ENCODE assay signal across 34 mouse cellular contexts in the genomic region with DNA sequence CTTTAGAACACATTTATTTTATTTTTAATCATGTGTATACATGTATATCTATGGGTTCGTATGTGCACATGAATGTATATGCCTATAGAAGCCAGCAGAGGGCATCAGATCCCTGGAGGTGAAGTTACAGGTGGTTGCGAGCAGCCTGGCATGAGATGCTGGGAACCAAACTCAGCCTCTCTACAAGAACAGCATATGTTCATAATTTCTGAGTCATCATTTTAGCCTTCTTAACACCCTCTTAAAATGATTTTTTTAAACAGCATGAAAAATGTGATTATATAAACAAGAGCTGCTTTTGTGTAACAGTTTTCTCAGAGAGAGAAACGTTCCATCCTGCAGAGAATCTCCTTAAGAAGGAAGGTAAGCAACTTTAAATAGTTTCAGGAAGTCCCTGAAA. TPM values are rescaled to one million over a fixed set of nuclear protein-coding genes. Genes with fewer than 3 reads are reported as not detected.
DNase-seq lines count a peak whose midpoint lies in the region; ATAC-seq and TF ChIP-seq lines count a peak whose summit lies in the region.
"Had no signal": no experiment of that assay in that cellular context is flagged by ENCODE, and none has a peak within 500 bp of the region (broad histone marks: within the 10 kb centered on the region; RNA-seq: fewer than 3 reads in every experiment).

No protein-coding gene starts in this region.

- TF ChIP-seq CTCF in hindbrain, postnatal 0 days (IDR thresholded peaks at IDR 0.05; ENCODE audit: low read depth), result peak; percentile 14
- peak; percentile 31 for TF ChIP-seq CTCF in Patski (IDR thresholded peaks at IDR 0.05)

- DNase-seq in hindbrain, postnatal 0 days (ENCODE audit: low spot score), result no peak
- peak; percentile 5 to 18 for DNase-seq in right cerebral cortex, postnatal 10 days (ENCODE audit: low spot score in 2 of 2)
- DNase-seq in right cerebral cortex, postnatal 25 days, result no peak
- DNase-seq in Patski (ENCODE audit: low read depth, low spot score), result no peak
- no peak for DNase-seq in thymus, postnatal 4 days
- DNase-seq in lung, postnatal 14 days, result no peak
- no peak for DNase-seq in Muller cell, postnatal 12 days (ENCODE audit: inconsistent ontology term)
- DNase-seq: adrenal gland, postnatal 10 days; cerebellum, adult 11 months; cerebellum, adult 9-11 months; forebrain, postnatal 0 days; heart, postnatal 36 days; kidney, adult 9 months; kidney, postnatal 25 days; layer of hippocampus, postnatal 36 days; left cerebral cortex, postnatal 4 days; liver, embryonic 13.5 days; lung, adult 2 months; lung, postnatal 10 days; right cerebral cortex, postnatal 4 days had no signal

- H3K27ac ChIP-seq in hindbrain, postnatal 0 days, result no peak overlapping the region
- H3K27ac ChIP-seq in hindbrain, embryonic 13.5 days, result no peak overlapping the region
- H3K27ac ChIP-seq: embryonic facial prominence, embryonic 13.5 days; forebrain, embryonic 12.5 days; hindbrain, embryonic 12.5 days; liver, embryonic 13.5 days; midbrain, embryonic 15.5 days had no signal

- no peaks in the 10 kb centered on the region for H3K36me3 ChIP-seq in hindbrain, postnatal 0 days (ENCODE audit: insufficient read depth, low read length)
- no peaks in the 10 kb centered on the region for H3K36me3 ChIP-seq in hindbrain, embryonic 13.5 days
- H3K36me3 ChIP-seq: embryonic facial prominence, embryonic 13.5 days; forebrain, embryonic 12.5 days; hindbrain, embryonic 12.5 days; liver, embryonic 13.5 days; midbrain, embryonic 15.5 days had no signal

- in situ Hi-C loops in Patski (cut with MboI; ENCODE audit: low pct_unique_long_range_greater_than_20kb), result loop anchor here (10.0 kb wide), 1 partner anchor 94 kb away; no protein-coding TSS in a partner anchor

- H3K9me3 ChIP-seq in hindbrain, postnatal 0 days (ENCODE audit: low read length), result no peaks in the 10 kb centered on the region
- 0 out of 2 replicates have a peak, but pooled peaks cover 6% of the 10 kb centered on the region for H3K9me3 ChIP-seq in hindbrain, embryonic 13.5 days
- H3K9me3 ChIP-seq: embryonic facial prominence, embryonic 13.5 days; forebrain, embryonic 12.5 days; hindbrain, embryonic 12.5 days; liver, embryonic 13.5 days; midbrain, embryonic 15.5 days had no signal

- H3K9ac ChIP-seq in hindbrain, postnatal 0 days (replicated peaks; ENCODE audit: low read length), result no peak overlapping the region
- no peak overlapping the region for H3K9ac ChIP-seq in hindbrain, embryonic 13.5 days
- H3K9ac ChIP-seq: embryonic facial prominence, embryonic 13.5 days; forebrain, embryonic 12.5 days; forebrain, postnatal 0 days; hindbrain, embryonic 12.5 days; liver, embryonic 13.5 days; midbrain, embryonic 15.5 days had no signal

- CTCF ChIA-PET in Patski (lab: Charles Lee), result interaction anchor here (0.9 kb wide), 1 partner anchor 52 kb away, joined by 3 read pairs; no protein-coding TSS in a partner anchor

- no peak for ATAC-seq in hindbrain, postnatal 0 days
- no peak for ATAC-seq in hindbrain, embryonic 13.5 days (ENCODE audit: low FRiP score)
- no peak for ATAC-seq in Patski
- ATAC-seq: CD4-positive, CD25-positive, alpha-beta regulatory T cell, adult 4 months; forebrain, postnatal 0 days; intestine, postnatal 0 days; midbrain, embryonic 15.5 days had no signal

- no peak overlapping the region for H3K4me3 ChIP-seq in hindbrain, postnatal 0 days (ENCODE audit: low read length)
- H3K4me3 ChIP-seq in hindbrain, embryonic 13.5 days, result no peak overlapping the region
- H3K4me3 ChIP-seq: embryonic facial prominence, embryonic 13.5 days; erythroblast, embryonic 14.5 days; forebrain, embryonic 12.5 days; hindbrain, embryonic 12.5 days; liver, embryonic 13.5 days; midbrain, embryonic 15.5 days had no signal

- no peaks in the 10 kb centered on the region for H3K4me1 ChIP-seq in hindbrain, postnatal 0 days (ENCODE audit: insufficient read depth, low read length)
- no peaks in the 10 kb centered on the region for H3K4me1 ChIP-seq in hindbrain, embryonic 13.5 days (replicated peaks)
- H3K4me1 ChIP-seq: embryonic facial prominence, embryonic 13.5 days; hindbrain, embryonic 12.5 days; liver, embryonic 13.5 days; midbrain, embryonic 15.5 days had no signal

- H3K27me3 ChIP-seq in hindbrain, postnatal 0 days (ENCODE audit: insufficient read depth, low read length), result no peaks in the 10 kb centered on the region
- no peaks in the 10 kb centered on the region for H3K27me3 ChIP-seq in hindbrain, embryonic 13.5 days
- peaks cover 2% of the 10 kb centered on the region for H3K27me3 ChIP-seq in Patski
- H3K27me3 ChIP-seq: embryonic facial prominence, embryonic 13.5 days; forebrain, embryonic 12.5 days; hindbrain, embryonic 12.5 days; liver, embryonic 13.5 days; midbrain, embryonic 15.5 days had no signal

- no peak overlapping the region for H3K4me2 ChIP-seq in hindbrain, postnatal 0 days (ENCODE audit: low read depth, low read length)
- no peak overlapping the region for H3K4me2 ChIP-seq in hindbrain, embryonic 13.5 days
- H3K4me2 ChIP-seq: embryonic facial prominence, embryonic 13.5 days; forebrain, embryonic 12.5 days; heart, embryonic 11.5 days; hindbrain, embryonic 12.5 days; liver, embryonic 13.5 days; midbrain, embryonic 15.5 days had no signal

- POLR2A ChIA-PET in Patski (lab: Charles Lee), result no interaction called here

- 89% methylated on average over 3 of the region's 3 CpGs for WGBS in hindbrain, postnatal 0 days
- 93% methylated on average over 3 of the region's 3 CpGs for WGBS in hindbrain, embryonic 13.5 days

RNA-seq across cellular contexts. Expression of gene Cartpt, which starts 40.2 kb away (rescaled TPM):
- total RNA-seq in hindbrain, postnatal 0 days (2014; rRNA removed), result 18.8 and 29.4 TPM in 2 replicates
- polyA plus RNA-seq in hindbrain, postnatal 0 days (2015; fragmentation: Nextera tagmentation; extraction: Ambion mirVana), result 43.3 and 45.8 TPM in 2 replicates
- 18.8 and 24.4 TPM in 2 replicates for polyA plus RNA-seq in hindbrain, embryonic 13.5 days (2015; fragmentation: Nextera tagmentation; extraction: Ambion mirVana)
- not detected for polyA plus RNA-seq in Patski (2021)
- total RNA-seq: common myeloid progenitor, adult 5-6 weeks; gastrocnemius, adult 8-10 months; gastrocnemius, postnatal 4 days; heart, postnatal 36 days; neutrophil, adult 5-6 weeks had no signal
- polyA plus RNA-seq: CD4-positive, CD25-positive, alpha-beta regulatory T cell, adult 4 months; erythroblast, embryonic 14.5 days; liver, embryonic 13.5 days; testis, adult 2 months had no signal

Comparison
In these comparisons a context has a peak if more than half of its experiments do, and no peak if none do; other contexts are left out.
1. DNase-seq: peak in right cerebral cortex, postnatal 10 days (2 of 2); none in hindbrain, postnatal 0 days (single experiment), right cerebral cortex, postnatal 25 days (single experiment), Patski (single experiment), thymus, postnatal 4 days (single experiment), lung, postnatal 14 days (single experiment) and Muller cell, postnatal 12 days (single experiment).
2. RNA of gene Cartpt, which starts 40.2 kb away (polyA plus RNA-seq): 43.3 to 45.8 TPM in hindbrain, postnatal 0 days and 18.8 to 24.4 TPM in hindbrain, embryonic 13.5 days; not detected in Patski (single experiment); every median in the first group is over 10 times any median in the second.